Mouse (Mus musculus) heart, postnatal 10 days (tissue): ENCODE measurements at regions not wholly inside any gene's neighbourhood (a gene's known extent, or its start where the extent isn't known, plus 50 kb on each side); places are given as distances from the start of the nearest gene placed in this dataset.
A peak's percentile ranks its signal among the peaks of the same experiment; 100 is the strongest.

Source experiments
- DNase-seq, 2 experiments: peaks; one replicate each; pipeline ENCODE4 v3.0.0; 2021
- intact Hi-C: fragments of 180-260 bp; cut with DNase I; formaldehyde crosslinking; loops from one replicate; pipeline ENCODE4 v1.15.1; 2025

- DNase-seq: no peak
- intact Hi-C loops: loop anchor here (5.0 kb wide), 1 partner anchor 228 kb away; no protein-coding TSS in a partner anchor
These were observed 133.8 kb downstream of the Nufip1 start for GRCm38 (mm10) chr14:76244338-76245062.

DNA sequence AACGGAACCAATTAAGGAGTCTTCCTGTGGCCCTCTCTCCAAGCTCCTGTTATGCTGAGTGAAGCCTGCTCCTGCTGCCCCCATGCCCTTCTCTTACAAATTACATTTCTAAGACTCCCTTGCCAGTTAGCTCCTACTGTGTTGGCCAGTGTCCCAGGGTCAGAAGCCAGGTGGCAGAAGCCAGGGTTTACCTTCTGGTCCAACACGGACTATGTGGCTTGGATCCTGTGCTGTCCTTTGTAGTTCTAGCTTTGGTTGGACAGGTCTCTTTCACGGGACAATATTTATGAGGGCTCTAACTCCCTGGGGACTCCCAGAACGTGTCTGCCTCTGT is 134.3 kb downstream of the Nufip1 start:
- intact Hi-C loops: loop anchor here (5.0 kb wide), 1 partner anchor 227 kb away; no protein-coding TSS in a partner anchor
- DNase-seq: no peak

DNA sequence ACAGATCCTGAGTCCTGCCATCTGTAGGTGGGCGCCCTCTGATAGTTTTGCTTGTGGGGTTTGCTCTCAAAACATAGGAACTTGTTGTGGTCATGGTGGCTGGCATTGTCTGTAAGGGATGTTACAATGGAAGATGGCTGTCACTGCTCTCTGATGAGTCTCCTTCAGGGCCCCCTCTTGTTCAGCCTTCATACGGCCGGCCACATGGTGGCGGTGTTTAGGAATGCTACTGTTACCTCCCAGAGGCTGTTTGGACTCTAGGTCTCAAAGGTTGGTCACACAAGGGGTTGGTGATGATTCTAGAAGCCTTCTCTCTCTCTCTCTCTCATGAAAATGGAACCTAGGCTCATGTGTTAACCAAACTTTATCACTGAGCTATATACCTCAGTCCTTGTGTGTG is 137.0 kb downstream of the Nufip1 start:
- intact Hi-C loops: loop anchor here (5.0 kb wide), 1 partner anchor 225 kb away; no protein-coding TSS in a partner anchor
- DNase-seq: peak in 1 of 2 experiments; percentile 32

- intact Hi-C loops: no loop called here
- no peak for DNase-seq
These were observed 143.2 kb downstream of the Nufip1 start for GRCm38 (mm10) chr14:76253850-76254249.

DNA sequence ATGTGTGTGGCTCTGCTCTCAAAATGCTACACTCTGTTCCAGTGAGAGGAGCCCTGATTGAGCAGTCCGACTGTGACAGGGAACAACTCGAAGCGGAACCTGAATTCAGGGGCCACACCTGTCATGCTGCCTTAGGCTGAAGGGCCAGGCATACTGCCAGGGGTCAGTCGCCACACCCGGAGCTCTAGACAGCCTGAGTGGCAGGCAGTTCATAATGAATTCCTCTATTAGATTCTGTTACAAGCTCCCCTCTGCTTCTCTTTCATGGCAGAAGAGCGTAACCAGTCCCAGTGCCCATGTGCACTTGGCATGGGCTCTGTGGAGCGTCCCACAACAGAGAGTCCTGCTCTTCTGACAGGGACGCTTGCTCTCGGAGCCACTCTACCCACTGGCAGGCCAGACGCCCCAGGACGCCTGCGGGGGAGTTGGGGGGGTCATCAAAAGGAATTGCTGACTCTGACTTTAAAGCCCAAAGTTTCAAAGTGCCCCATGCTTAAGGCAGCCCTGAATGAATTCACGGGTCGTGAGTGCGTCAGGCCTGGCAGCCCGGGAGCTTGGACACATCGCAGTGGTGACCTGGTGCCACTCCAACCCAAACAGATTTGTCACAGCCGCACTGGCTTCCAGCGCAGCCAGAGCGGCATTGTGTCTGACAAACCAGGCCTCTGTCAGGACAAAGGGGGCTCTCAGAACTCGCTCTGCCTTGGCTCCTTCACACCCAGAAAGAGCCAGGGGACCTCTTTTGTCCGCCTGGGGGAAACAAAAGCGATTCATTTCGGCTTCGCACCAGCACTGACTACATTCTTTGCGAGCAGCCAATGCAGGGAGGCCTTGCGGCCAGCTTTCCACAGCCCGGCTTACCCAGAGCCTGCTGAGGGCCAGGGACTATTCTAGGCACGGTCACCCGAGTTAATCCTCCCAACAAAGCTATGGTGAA is 144.1 kb downstream of the Nufip1 start:
- DNase-seq: peak; percentile 66 to 77
- intact Hi-C loops: no loop called here

DNA sequence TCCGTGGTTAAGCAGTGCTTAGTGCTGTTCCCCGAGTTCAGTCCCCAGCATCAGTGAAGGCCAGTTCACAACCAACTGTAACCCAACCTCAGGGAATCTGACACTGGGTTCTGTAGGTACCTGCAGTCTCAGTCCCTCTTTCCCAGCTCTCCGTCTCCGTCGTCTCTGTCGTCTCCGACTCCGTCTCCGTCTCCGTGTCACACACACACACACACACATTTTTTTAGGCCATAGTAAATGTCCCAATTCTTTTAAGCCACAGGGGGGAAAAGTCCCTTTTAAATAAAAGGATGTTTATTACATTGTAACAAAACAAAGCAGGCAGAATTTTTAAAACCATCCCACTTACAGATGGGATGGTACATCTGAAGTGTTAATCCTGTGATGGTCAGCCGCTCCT is 145.3 kb downstream of the Nufip1 start:
- intact Hi-C loops: no loop called here
- DNase-seq: no peak

DNA sequence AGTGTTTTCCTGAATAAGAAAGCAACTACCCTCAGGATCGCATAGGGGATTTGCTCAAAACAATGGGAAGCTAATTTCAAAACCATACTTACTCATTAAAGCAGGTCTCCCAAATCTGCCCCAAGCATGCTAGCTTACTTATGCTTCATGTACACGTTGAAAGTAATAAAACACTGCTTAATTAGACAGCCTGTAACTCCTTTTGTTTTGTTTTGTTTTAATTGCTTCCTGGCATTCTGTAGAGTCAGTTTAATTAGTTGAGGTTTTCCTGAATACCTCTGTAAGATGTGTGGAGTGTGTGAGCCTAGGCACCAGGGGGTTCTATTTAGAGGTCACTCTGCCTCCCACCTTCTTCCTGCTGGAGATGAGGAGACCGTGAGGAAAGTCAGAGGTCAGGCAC is 147.9 kb downstream of the Nufip1 start:
- intact Hi-C loops: no loop called here
- DNase-seq: no peak

- intact Hi-C loops: no loop called here
- no peak for DNase-seq
These were observed 150.1 kb downstream of the Nufip1 start for GRCm38 (mm10) chr14:76260628-76261293.

- intact Hi-C loops: no loop called here
These were observed 151.1 kb upstream of the Tsc22d1 start for GRCm38 (mm10) chr14:76263682-76264081.

GRCm38 (mm10) chr14:76265819-76266218 is 148.9 kb upstream of the Tsc22d1 start:
- intact Hi-C loops: no loop called here
- no peak for DNase-seq

More at GRCm38 (mm10) chr14:76263682-76264081, 151.1 kb upstream of the Tsc22d1 start:
- DNase-seq: no peak

DNA sequence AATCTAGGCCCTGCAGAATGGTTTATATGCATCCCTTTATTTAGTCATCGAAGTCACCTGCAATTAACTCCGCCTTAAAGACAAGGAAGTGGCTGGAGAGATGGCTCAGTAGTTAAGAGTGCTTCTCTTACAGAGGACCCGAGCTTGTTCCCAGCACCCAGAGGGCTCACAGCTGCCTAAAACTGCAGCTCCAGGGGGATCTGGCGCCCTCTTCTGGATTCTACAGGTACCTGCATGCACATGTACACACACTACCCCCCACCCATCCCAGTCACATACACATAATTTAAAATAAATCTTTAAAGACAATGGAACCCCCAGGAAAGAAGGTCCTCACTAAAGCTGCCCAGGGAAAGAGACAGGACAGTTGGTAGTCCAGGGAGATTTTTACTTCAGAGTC is 148.5 kb upstream of the Tsc22d1 start:
- intact Hi-C loops: no loop called here

DNA sequence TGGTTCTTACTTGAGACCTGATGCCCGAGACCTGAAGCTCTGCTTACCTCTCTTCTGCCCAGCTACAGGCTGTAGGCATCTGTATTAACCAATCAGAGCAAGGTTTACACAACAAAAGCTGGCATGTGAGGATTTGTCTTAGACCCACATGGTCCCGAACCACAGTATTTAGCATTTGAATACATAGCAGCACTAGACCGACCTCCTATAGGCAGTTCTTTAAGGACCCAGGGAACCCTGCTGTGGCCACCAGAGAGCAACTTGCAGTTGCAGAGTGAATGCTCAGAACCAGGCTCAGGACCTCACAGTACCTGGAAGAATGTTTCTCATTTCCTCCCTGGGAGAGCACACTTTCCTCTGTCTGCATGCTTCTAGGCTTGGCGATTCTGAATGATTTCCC is 147.7 kb upstream of the Tsc22d1 start:
- intact Hi-C loops: no loop called here
- no peak for DNase-seq

More for the DNA sequence above, 148.5 kb upstream of the Tsc22d1 start:
- DNase-seq: no peak

DNA sequence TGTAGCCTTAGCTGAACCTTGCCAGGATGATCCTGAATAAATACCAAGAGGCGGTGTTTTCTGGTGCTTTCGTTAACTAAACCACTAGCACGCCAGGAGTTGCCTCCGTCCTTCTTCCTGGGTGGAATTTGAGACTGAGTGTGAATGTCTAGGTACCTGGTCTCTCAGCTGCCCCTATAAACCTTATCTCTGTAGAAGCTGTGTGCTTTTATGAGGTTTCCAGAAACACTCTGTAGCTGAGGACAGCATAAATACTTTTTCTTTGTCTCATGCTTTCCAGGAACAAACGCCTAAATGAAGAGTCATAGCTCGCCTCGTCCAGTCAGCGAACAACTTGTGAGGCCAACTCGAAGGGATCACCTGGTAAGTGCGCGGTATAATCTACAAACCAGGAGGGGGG is 143.6 kb upstream of the Tsc22d1 start:
- intact Hi-C loops: no loop called here
- no peak for DNase-seq

DNA sequence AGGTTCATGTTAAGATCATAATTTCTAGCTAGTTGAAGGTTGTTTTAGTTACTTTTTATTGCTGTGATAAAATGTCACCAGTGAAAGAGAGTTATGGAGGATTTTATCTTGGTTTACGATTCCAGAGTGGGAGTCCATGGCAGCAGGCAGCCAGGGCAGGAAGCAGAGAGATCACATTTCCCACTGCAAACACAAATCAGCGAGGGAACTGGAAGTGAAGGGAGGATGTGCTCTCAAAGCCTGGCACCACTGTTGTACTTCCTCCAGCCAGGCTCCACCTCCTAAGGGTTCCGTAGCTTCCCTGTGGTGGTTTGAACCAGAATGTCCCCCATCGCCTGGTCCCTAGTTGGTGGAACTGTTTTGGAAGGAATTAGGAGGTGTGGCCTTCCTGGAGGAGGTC is 141.9 kb upstream of the Tsc22d1 start:
- intact Hi-C loops: no loop called here
- no peak for DNase-seq

GRCm38 (mm10) chr14:76276655-76277054 is 138.1 kb upstream of the Tsc22d1 start:
- intact Hi-C loops: no loop called here
- DNase-seq: peak; percentile 24 to 27

DNA sequence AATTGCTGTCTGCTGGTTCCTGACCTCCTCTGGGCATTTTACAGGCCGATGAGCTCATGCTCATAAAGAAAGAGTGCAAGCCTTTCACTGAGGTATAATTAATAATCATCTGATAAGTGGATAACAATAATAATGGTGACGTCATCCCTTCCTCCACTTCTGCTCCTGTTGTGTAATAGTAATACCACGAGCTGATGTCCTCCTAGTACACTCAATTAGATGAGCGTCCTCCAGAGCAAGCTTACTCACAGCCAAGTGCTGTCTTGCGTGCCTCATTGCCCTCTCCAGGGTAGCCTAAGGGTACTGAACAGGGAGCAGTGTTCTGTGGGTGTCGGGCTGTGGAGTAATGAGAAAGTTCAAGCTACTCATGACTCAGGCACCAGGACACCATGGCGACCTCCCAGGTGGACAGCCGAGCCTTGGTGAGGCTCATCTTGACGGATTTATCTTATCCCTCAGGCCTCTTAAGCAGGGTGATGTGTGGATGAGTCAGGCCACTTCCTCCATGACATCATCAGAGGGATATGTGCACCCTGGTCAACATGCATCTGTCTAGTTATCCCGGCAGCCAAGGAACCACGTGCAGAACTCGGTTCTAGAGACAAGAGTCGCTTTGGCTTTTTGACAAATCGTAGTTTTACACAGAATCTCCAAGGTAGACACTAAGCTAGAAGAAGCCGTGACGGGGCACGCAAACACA is 135.9 kb upstream of the Tsc22d1 start:
- intact Hi-C loops: no loop called here
- DNase-seq: no peak

- intact Hi-C loops: no loop called here
- no peak for DNase-seq
These were observed 135.2 kb upstream of the Tsc22d1 start for GRCm38 (mm10) chr14:76279561-76279960.

DNA sequence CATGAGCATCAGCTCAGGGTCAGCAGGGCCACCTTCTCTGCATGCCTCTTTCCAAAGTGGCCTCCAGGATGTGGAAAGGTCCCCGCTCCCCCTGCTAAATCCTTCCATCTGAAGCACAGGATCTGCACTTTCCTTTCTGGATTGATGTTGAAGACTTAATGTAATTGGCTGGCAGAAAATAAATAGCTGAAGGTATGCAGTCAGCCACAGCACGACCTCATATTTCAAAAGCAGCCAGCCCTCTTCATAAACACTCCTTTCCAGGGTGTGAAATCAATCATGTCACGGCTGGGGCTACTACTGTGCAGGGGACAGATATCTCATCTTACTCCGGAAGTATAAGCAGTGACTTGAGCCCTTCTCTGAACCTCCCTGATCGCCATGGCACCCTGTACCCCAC is 132.9 kb upstream of the Tsc22d1 start:
- DNase-seq: no peak
- intact Hi-C loops: no loop called here

GRCm38 (mm10) chr14:76287768-76288167 is 127.0 kb upstream of the Tsc22d1 start:
- DNase-seq: no peak
- intact Hi-C loops: no loop called here

- intact Hi-C loops: no loop called here
- no peak for DNase-seq
These were observed 124.3 kb upstream of the Tsc22d1 start for GRCm38 (mm10) chr14:76290401-76291018.
